Mouse (Mus musculus): ENCODE results near the gene Rxrg. TPM values are rescaled to one million over a fixed set of nuclear protein-coding genes. Genes with fewer than 3 reads are reported as not detected.

The Rxrg gene
- total and polyA plus RNA-seq, 2 experiments: 5.1 to 9.2 TPM

GRCm38 (mm10) chr1:167583195-167583594 is 15.0 kb upstream of the Rxrg start:
- WGBS: 50% methylated on average over 6 of the region's 6 CpGs
- H3K4me1 ChIP-seq (ENCODE audit: control insufficient read depth, insufficient read depth, low read length): no peaks in the 10 kb centered on the region
- no peaks in the 10 kb centered on the region for H3K36me3 ChIP-seq (ENCODE audit: control insufficient read depth, insufficient read depth, low read length)
- H3K4me3 ChIP-seq (ENCODE audit: insufficient read depth, low read depth, low read length): no peak overlapping the region
- H3K27ac ChIP-seq (replicated peaks; ENCODE audit: insufficient read depth, low read depth, low read length): no peak overlapping the region
- no peaks in the 10 kb centered on the region for H3K79me2 ChIP-seq (ENCODE audit: control insufficient read depth, insufficient read depth, low read length)
- H3K27me3 ChIP-seq (ENCODE audit: control insufficient read depth, insufficient read depth, low read length): no peaks in the 10 kb centered on the region
- DNase-seq (ENCODE audit: extremely low read depth, low read depth, low spot score): no peak
- TF ChIP-seq POLR2A (IDR thresholded peaks at IDR 0.05; ENCODE audit: extremely low read depth, insufficient read depth, low read length) (no peak), CTCF (IDR thresholded peaks at IDR 0.05; ENCODE audit: low read depth, low read length) (no peak)
- H3K9ac ChIP-seq (ENCODE audit: low read depth, low read length): no peak overlapping the region

DNA sequence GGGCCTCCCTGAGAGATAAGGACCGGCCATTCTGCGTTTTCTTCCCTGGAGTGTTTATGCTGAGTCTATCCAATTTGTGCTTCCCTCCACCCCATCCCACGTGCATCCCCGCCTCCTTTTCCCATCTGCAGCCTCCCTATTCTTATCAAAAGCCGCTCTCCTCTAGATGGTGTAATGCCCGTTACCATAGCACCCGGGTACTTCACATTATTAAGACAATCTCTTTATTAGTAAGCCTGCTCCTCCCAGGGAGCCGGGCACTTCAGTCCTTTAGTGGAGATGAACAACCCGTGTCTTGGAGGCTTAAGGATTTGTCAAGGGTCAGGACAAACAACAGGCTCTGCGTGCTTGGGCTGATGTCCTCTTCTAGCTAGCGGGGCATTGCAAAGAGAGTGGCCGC is 14.3 kb upstream of the Rxrg start:
- WGBS: 67% methylated on average over 12 of the region's 12 CpGs
- H3K27me3 ChIP-seq (ENCODE audit: control insufficient read depth, insufficient read depth, low read length): no peaks in the 10 kb centered on the region
- no peaks in the 10 kb centered on the region for H3K4me1 ChIP-seq (ENCODE audit: control insufficient read depth, insufficient read depth, low read length)
- H3K4me3 ChIP-seq (ENCODE audit: insufficient read depth, low read depth, low read length): no peak overlapping the region
- no peaks in the 10 kb centered on the region for H3K79me2 ChIP-seq (ENCODE audit: control insufficient read depth, insufficient read depth, low read length)
- H3K9ac ChIP-seq (ENCODE audit: low read depth, low read length): no peak overlapping the region
- no peaks in the 10 kb centered on the region for H3K36me3 ChIP-seq (ENCODE audit: control insufficient read depth, insufficient read depth, low read length)
- TF ChIP-seq POLR2A (IDR thresholded peaks at IDR 0.05; ENCODE audit: extremely low read depth, insufficient read depth, low read length): no peak
- TF ChIP-seq CTCF (IDR thresholded peaks at IDR 0.05; ENCODE audit: low read depth, low read length): no peak
- no peak overlapping the region for H3K27ac ChIP-seq (replicated peaks; ENCODE audit: insufficient read depth, low read depth, low read length)
- no peak for DNase-seq (ENCODE audit: extremely low read depth, low read depth, low spot score)

DNA sequence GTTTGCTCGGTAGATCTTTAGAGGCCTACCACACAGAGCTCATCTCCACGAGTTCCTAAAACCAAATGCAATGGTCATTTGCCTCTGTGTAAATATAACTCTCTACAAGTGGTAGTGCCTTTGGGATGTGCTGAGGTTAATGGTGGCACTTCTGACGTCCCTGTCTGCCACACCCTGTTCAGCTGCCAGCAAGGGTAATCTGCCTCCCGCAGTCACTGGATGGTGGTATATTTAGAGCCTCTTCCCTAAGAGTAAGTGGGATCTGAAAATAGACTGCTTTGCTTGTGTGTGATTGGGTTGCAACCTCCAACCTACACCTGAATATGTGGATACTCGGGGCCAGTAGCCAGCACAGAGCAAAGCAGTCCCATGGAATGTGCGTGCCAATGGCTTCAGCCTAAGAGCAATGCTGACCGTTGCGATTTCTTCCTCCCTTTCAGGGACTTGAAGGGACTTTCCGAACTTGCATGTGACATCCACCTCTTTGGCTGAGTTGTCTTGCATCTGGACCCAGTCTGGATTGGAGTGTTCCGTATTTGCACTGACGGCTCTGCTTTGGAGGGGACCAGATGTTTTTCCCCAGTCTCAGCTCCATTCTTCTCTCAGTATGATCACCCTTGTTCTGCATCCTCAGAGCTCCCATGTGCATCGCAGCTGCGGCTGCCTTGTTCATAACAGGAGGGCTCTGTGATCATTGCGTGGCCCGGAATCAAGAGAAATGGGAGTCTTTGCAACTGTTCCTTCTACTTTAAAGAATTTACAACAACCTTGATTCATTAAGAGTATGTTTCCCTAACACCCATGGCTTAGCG is 9.2 kb upstream of the Rxrg start:
- H3K79me2 ChIP-seq (ENCODE audit: control insufficient read depth, insufficient read depth, low read length): no peaks in the 10 kb centered on the region
- H3K36me3 ChIP-seq (ENCODE audit: control insufficient read depth, insufficient read depth, low read length): no peaks in the 10 kb centered on the region
- TF ChIP-seq POLR2A (IDR thresholded peaks at IDR 0.05; ENCODE audit: extremely low read depth, insufficient read depth, low read length) (no peak), CTCF (IDR thresholded peaks at IDR 0.05; ENCODE audit: low read depth, low read length) (no peak)
- 88% methylated on average over 16 of the region's 16 CpGs for WGBS
- H3K9ac ChIP-seq (ENCODE audit: low read depth, low read length): no peak overlapping the region
- H3K27me3 ChIP-seq (ENCODE audit: control insufficient read depth, insufficient read depth, low read length): no peaks in the 10 kb centered on the region
- no peak for DNase-seq (ENCODE audit: extremely low read depth, low read depth, low spot score)
- no peak overlapping the region for H3K4me3 ChIP-seq (ENCODE audit: insufficient read depth, low read depth, low read length)
- no peaks in the 10 kb centered on the region for H3K4me1 ChIP-seq (ENCODE audit: control insufficient read depth, insufficient read depth, low read length)
- no peak overlapping the region for H3K27ac ChIP-seq (replicated peaks; ENCODE audit: insufficient read depth, low read depth, low read length)

DNA sequence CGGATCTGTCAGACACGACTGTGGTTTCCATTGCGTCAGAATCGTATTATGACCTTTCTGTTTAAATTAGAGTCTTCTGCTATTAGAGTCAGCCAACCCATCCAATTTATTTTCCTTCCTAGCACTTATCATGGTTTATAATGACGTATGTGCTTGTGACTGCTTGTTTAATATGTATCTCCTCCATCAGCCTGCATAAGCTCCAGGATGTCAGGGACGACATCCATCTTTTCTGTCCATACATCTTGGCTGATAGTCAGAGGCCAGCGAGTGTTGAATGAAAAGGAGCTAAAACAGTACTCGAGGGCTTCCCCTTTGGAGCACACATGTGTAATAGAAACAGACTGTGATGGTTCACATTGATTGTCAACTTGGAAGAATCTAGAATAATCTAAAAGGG is 6.0 kb upstream of the Rxrg start:
- WGBS: 79% methylated on average over 8 of the region's 8 CpGs
- Histone ChIP-seq H3K27ac (replicated peaks; ENCODE audit: insufficient read depth, low read depth, low read length) (no peak overlapping the region), H3K4me1 (ENCODE audit: control insufficient read depth, insufficient read depth, low read length) (no peaks in the 10 kb centered on the region), H3K79me2 (ENCODE audit: control insufficient read depth, insufficient read depth, low read length) (no peaks in the 10 kb centered on the region), H3K27me3 (ENCODE audit: control insufficient read depth, insufficient read depth, low read length) (no peaks in the 10 kb centered on the region; the same call in 1 of the 2 replicates), H3K36me3 (ENCODE audit: control insufficient read depth, insufficient read depth, low read length) (no peaks in the 10 kb centered on the region), H3K4me3 (ENCODE audit: insufficient read depth, low read depth, low read length) (no peak overlapping the region), H3K9ac (ENCODE audit: low read depth, low read length) (no peak overlapping the region)
- no peak for TF ChIP-seq CTCF (IDR thresholded peaks at IDR 0.05; ENCODE audit: low read depth, low read length)
- no peak for TF ChIP-seq POLR2A (IDR thresholded peaks at IDR 0.05; ENCODE audit: extremely low read depth, insufficient read depth, low read length)
- DNase-seq (ENCODE audit: extremely low read depth, low read depth, low spot score): no peak

GRCm38 (mm10) chr1:167599211-167599735 is 1.1 kb downstream of the Rxrg start:
- H3K27ac ChIP-seq (replicated peaks; ENCODE audit: insufficient read depth, low read depth, low read length): no peak overlapping the region
- no peaks in the 10 kb centered on the region; the same call in none of the 2 replicates for H3K27me3 ChIP-seq (ENCODE audit: control insufficient read depth, insufficient read depth, low read length)
- 0 out of 2 replicates have a peak, but pooled peaks cover 4% of the 10 kb centered on the region for H3K4me1 ChIP-seq (ENCODE audit: control insufficient read depth, insufficient read depth, low read length)
- no peak for DNase-seq (ENCODE audit: extremely low read depth, low read depth, low spot score)
- no peak overlapping the region for H3K9ac ChIP-seq (ENCODE audit: low read depth, low read length)
- WGBS: 40% methylated on average over 7 of the region's 7 CpGs
- H3K36me3 ChIP-seq (ENCODE audit: control insufficient read depth, insufficient read depth, low read length): no peaks in the 10 kb centered on the region
- no peaks in the 10 kb centered on the region for H3K79me2 ChIP-seq (ENCODE audit: control insufficient read depth, insufficient read depth, low read length)
- H3K4me3 ChIP-seq (ENCODE audit: insufficient read depth, low read depth, low read length): no peak overlapping the region
- TF ChIP-seq POLR2A (IDR thresholded peaks at IDR 0.05; ENCODE audit: extremely low read depth, insufficient read depth, low read length) (no peak), CTCF (IDR thresholded peaks at IDR 0.05; ENCODE audit: low read depth, low read length) (no peak)

- no peaks in the 10 kb centered on the region for H3K4me1 ChIP-seq (ENCODE audit: control insufficient read depth, insufficient read depth, low read length)
- WGBS: 58% methylated on average over 9 of the region's 9 CpGs
- TF ChIP-seq POLR2A (IDR thresholded peaks at IDR 0.05; ENCODE audit: extremely low read depth, insufficient read depth, low read length) (no peak), CTCF (IDR thresholded peaks at IDR 0.05; ENCODE audit: low read depth, low read length) (no peak)
- no peaks in the 10 kb centered on the region for H3K36me3 ChIP-seq (ENCODE audit: control insufficient read depth, insufficient read depth, low read length)
- H3K27me3 ChIP-seq (ENCODE audit: control insufficient read depth, insufficient read depth, low read length): no peaks in the 10 kb centered on the region
- H3K4me3 ChIP-seq (ENCODE audit: insufficient read depth, low read depth, low read length): no peak overlapping the region
- no peak overlapping the region for H3K9ac ChIP-seq (ENCODE audit: low read depth, low read length)
- H3K27ac ChIP-seq (replicated peaks; ENCODE audit: insufficient read depth, low read depth, low read length): no peak overlapping the region
- no peaks in the 10 kb centered on the region for H3K79me2 ChIP-seq (ENCODE audit: control insufficient read depth, insufficient read depth, low read length)
- no peak for DNase-seq (ENCODE audit: extremely low read depth, low read depth, low spot score)
These were observed 10.1 kb downstream of the Rxrg start for GRCm38 (mm10) chr1:167608201-167608741.

Data from liver, adult 2 months (tissue).